In the genomic region with DNA sequence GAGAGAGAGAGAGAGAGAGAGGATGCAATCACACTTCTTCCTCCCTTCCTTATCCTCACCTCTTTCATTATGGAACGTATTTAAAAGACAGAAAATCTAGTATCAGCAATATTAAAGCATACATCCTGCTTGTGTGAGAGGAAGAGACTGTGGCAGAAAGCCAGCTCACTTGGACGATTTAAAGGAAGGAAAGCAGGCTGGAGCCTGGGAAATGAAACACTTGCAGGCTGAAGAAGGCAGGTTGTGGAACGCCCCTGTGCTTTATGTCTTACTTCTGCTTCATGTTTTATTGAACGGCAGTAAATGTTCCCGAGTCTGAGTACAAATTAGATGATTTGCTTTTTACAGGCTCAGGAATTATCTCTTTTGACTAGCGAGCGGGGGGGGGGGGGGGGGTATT, we compare ENCODE assay signal across 9 mouse cellular contexts. TPM values are rescaled to one million over a fixed set of nuclear protein-coding genes. Genes with fewer than 3 reads are reported as not detected.
DNase-seq lines count a peak whose midpoint lies in the region; ATAC-seq and TF ChIP-seq lines count a peak whose summit lies in the region.
"Had no signal": no experiment of that assay in that cellular context is flagged by ENCODE, and none has a peak within 500 bp of the region (broad histone marks: within the 10 kb centered on the region; RNA-seq: fewer than 3 reads in every experiment).

No protein-coding gene starts in this region.

- no peak overlapping the region for H3K4me3 ChIP-seq in heart, embryonic 11.5 days (ENCODE audit: low read depth, low read length)
- peak overlapping the region; percentile 21 for H3K4me3 ChIP-seq in bone marrow macrophage, adult 2 months (ENCODE audit: insufficient read depth, low read length)
- H3K4me3 ChIP-seq in heart, postnatal 0 days (ENCODE audit: low read depth, low read length), result peak overlapping the region; percentile 19

- H3K4me2 ChIP-seq in heart, embryonic 11.5 days, result no peak overlapping the region
- peak overlapping the region; percentile 25; the same call in 1 of the 2 replicates for H3K4me2 ChIP-seq in heart, postnatal 0 days (ENCODE audit: low read depth, low read length)

- no peak overlapping the region for H3K9ac ChIP-seq in heart, embryonic 11.5 days (ENCODE audit: low read depth, low read length)
- no peak overlapping the region for H3K9ac ChIP-seq in heart, postnatal 0 days (replicated peaks; ENCODE audit: low read depth, low read length)

- H3K27ac ChIP-seq in heart, embryonic 11.5 days (ENCODE audit: low read depth, low read length), result no peak overlapping the region
- peak overlapping the region; percentile 52 for H3K27ac ChIP-seq in bone marrow macrophage, adult 2 months (ENCODE audit: insufficient read depth, low read depth, low read length)
- H3K27ac ChIP-seq in heart, postnatal 0 days (ENCODE audit: low read depth), result peak overlapping the region; percentile 46; the same call in 1 of the 2 replicates

- no peak for TF ChIP-seq POLR2A in bone marrow macrophage, adult 2 months (IDR thresholded peaks at IDR 0.05; ENCODE audit: borderline replicate concordance, low read depth, low read length)

- H3K9me3 ChIP-seq in heart, embryonic 11.5 days (replicated peaks; ENCODE audit: control insufficient read depth, low read length), result no peaks in the 10 kb centered on the region
- H3K9me3 ChIP-seq in heart, postnatal 0 days (replicated peaks; ENCODE audit: control insufficient read depth, low read length), result no peaks in the 10 kb centered on the region

- ATAC-seq in heart, embryonic 11.5 days (replicated peaks; ENCODE audit: insufficient number of reproducible peaks, low FRiP score, low TSS enrichment), result no peak
- ATAC-seq in heart, postnatal 0 days (ENCODE audit: insufficient read depth, low read depth), result no peak

- H3K27me3 ChIP-seq in heart, embryonic 11.5 days (ENCODE audit: control insufficient read depth, insufficient read depth, low read length), result no peaks in the 10 kb centered on the region
- H3K27me3 ChIP-seq in heart, postnatal 0 days (ENCODE audit: control insufficient read depth, insufficient read depth, low read length), result no peaks in the 10 kb centered on the region
- no peaks in the 10 kb centered on the region for H3K27me3 ChIP-seq in splenic B cell, adult 2 months (ENCODE audit: control insufficient read depth, insufficient read depth, low read length, poor library complexity, severe bottlenecking)

- TF ChIP-seq CTCF in bone marrow macrophage, adult 2 months (IDR thresholded peaks at IDR 0.05; ENCODE audit: low read depth, low read length), result no peak
- no peak for TF ChIP-seq CTCF in heart, postnatal 0 days (IDR thresholded peaks at IDR 0.05; ENCODE audit: low read depth)

- no peaks in the 10 kb centered on the region for H3K4me1 ChIP-seq in heart, embryonic 11.5 days (ENCODE audit: control insufficient read depth, insufficient read depth, low read length)
- H3K4me1 ChIP-seq in bone marrow macrophage, adult 2 months (ENCODE audit: control insufficient read depth, insufficient read depth, low read length), result peaks cover 10% of the 10 kb centered on the region
- H3K4me1 ChIP-seq in heart, postnatal 0 days (ENCODE audit: control insufficient read depth, insufficient read depth), result no peaks in the 10 kb centered on the region

- no peaks in the 10 kb centered on the region for H3K36me3 ChIP-seq in heart, embryonic 11.5 days (ENCODE audit: control insufficient read depth, insufficient read depth, low read length)
- no peaks in the 10 kb centered on the region for H3K36me3 ChIP-seq in heart, postnatal 0 days (replicated peaks; ENCODE audit: control insufficient read depth, insufficient read depth, low read length)
- H3K36me3 ChIP-seq in splenic B cell, adult 2 months (ENCODE audit: control insufficient read depth, insufficient read depth, low read length, poor library complexity, severe bottlenecking), result no peaks in the 10 kb centered on the region

- peak; percentile 35 to 51 for DNase-seq in heart, adult 18-20 months
- peak; percentile 28 for DNase-seq in heart, postnatal 0 days (ENCODE audit: low spot score)
- DNase-seq in left cerebral cortex, adult 18-20 months (ENCODE audit: low spot score in 2 of 2), result peak; percentile 19 to 44
- DNase-seq in splenic B cell, adult 2 months (ENCODE audit: low read depth, low spot score), result peak; percentile 28
- no peak for DNase-seq in thymus, postnatal 36 days
- no peak for DNase-seq in urinary bladder, postnatal 4 days (ENCODE audit: low spot score in 2 of 2)

- 57% methylated on average over 7 of the region's 7 CpGs for WGBS in heart, embryonic 11.5 days (ENCODE audit: insufficient replicate concordance)
- WGBS in heart, postnatal 0 days, result 49% methylated on average over 6 of the region's 7 CpGs

- TF ChIP-seq EP300 in heart, postnatal 0 days (IDR thresholded peaks at IDR 0.05; ENCODE audit: low read depth), result no peak

RNA-seq across cellular contexts. Expression of gene Atp6v1g3, which starts 29.1 kb away (rescaled TPM):
- total RNA-seq in heart, adult 18-20 months (2021), result not detected
- polyA plus RNA-seq in heart, embryonic 11.5 days (2014; fragmentation: Nextera tagmentation; extraction: Ambion mirVana), result not detected in 2 replicates
- polyA plus RNA-seq in bone marrow macrophage, adult 2 months (2012; ENCODE audit: insufficient read depth, insufficient read length, missing spikeins), result not detected in 2 replicates
- not detected in 2 replicates for total RNA-seq in heart, postnatal 0 days (2014; rRNA removed; ENCODE audit: low replicate concordance)
- polyA plus RNA-seq in heart, postnatal 0 days (2015; fragmentation: Nextera tagmentation; extraction: Ambion mirVana), result not detected in 2 replicates
- not detected for total RNA-seq in left cerebral cortex, adult 18-20 months (2021)
- total RNA-seq: ES-E14 had no signal

Comparison
In these comparisons a context has a peak if more than half of its experiments do, and no peak if none do; other contexts are left out.
1. DNase-seq: peak in heart, adult 18-20 months (2 of 2), heart, postnatal 0 days (single experiment), left cerebral cortex, adult 18-20 months (2 of 2) and splenic B cell, adult 2 months (single experiment); none in thymus, postnatal 36 days (0 of 2) and urinary bladder, postnatal 4 days (0 of 2).